Mouse (Mus musculus): ENCODE data around the gene Gm20890. TPM values are rescaled to one million over a fixed set of nuclear protein-coding genes. Genes with fewer than 3 reads are reported as not detected.
"Not testable (repeated sequence)": the region's sequence is repeated elsewhere in the genome, so short reads cannot be mapped to it uniquely, and the experiment has no call there.

The Gm20890 gene
- polyA plus RNA-seq (2015; fragmentation: Nextera tagmentation; extraction: Ambion mirVana), result not detected in 2 replicates

DNA sequence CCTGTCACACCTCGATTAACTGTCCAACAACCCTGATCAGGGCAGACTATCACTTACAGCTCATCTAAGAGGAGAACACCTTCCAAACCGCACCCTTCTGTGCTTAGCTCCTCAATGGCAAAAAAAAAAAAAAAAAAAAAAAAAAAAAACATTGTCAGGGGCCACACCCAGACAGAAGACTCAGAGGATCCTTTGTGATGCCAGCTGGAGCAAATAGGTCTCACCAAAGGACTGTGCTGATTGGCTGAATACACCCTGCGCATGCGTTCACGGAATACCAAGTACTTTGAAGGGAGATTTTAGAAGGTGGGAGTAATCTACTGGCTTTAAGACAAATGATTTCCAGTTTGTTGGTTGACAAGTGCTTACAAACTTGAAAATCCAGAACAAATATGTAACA, at the start of gene Gm20890:
TSS of gene Gm20890 (minus strand) at position 101 of the 400 bp plus-strand sequence.
- H3K4me1 ChIP-seq; H3K9ac ChIP-seq; H3K4me3 ChIP-seq (replicated peaks); ATAC-seq (ENCODE audit: insufficient read depth, low FRiP score, low read depth); H3K27me3 ChIP-seq (replicated peaks); H3K36me3 ChIP-seq; H3K27ac ChIP-seq; H3K9me3 ChIP-seq; H3K4me2 ChIP-seq: not testable (repeated sequence)
- no CpG with 5 or more reads among the region's 5 CpGs for WGBS

Data from stomach, embryonic 15.5 days (tissue).